Mouse (Mus musculus) layer of hippocampus, postnatal 10 days (tissue): ENCODE measurements at regions not wholly inside any gene's neighbourhood (a gene's known extent, or its start where the extent isn't known, plus 50 kb on each side); places are given as distances from the start of the nearest gene placed in this dataset.

Source experiments
- DNase-seq, 2 experiments: peaks; one replicate each; pipeline ENCODE4 v3.0.0; 2021; ENCODE audit warnings: low spot score in 2 of 2

DNA sequence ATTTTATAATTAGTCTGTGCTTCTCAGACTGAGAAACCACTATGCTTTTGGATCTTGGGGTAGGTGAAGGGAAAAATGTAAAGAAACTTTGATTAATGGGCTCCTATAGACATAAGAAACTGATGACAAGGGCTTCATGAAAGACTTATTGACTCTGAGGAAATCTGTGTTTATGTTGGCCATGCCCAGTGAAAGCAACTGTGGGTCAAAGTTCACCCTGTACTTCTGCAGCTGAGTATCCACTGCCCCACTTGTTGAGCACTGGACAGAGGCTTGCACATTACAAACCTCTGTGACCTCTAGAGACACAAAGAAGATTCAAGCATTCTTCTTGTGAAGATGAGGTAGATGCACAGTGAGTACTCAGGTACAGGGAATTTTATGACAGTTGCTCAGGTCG, 114.7 kb upstream of the Adra1d start:
- no peak for DNase-seq

DNA sequence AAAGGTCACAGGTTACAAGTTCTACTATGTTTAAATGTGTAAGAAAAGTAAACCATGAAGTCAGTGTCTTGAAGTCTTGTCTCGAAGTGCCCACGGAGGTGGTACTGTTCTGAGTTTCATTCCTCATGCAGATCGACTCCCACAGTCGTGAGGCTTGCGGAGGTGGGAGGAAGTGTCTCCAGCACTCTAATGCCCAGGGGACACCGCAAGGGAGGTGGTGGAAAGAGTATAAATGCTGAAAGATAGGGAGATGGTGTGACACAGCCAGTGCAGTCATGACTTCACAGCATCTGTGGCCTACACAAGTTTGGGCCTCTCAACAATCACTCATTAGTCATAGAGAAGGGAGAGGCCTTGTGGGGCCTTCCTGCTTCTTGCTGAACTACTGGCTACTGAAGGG, 112.8 kb upstream of the Adra1d start:
- no peak for DNase-seq

DNA sequence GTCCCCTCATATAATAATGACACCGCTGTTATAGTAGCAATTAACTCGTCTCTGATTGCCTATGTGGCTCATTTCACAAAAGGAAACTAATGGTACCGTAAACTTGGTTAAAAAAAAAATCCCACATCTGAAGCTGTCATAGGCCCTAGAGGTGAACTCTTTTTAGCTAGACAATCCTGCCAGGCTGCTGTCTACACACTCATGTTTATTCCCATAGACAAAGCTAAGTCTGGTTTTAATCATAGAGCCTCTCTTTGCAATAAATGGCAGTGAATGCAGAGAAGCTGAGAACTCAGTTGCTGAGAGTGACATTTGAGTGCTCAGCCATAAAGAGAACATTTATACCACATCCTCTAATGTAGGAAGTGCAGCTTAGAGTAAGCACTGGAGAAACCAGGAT, 111.3 kb upstream of the Adra1d start:
- no peak for DNase-seq

DNA sequence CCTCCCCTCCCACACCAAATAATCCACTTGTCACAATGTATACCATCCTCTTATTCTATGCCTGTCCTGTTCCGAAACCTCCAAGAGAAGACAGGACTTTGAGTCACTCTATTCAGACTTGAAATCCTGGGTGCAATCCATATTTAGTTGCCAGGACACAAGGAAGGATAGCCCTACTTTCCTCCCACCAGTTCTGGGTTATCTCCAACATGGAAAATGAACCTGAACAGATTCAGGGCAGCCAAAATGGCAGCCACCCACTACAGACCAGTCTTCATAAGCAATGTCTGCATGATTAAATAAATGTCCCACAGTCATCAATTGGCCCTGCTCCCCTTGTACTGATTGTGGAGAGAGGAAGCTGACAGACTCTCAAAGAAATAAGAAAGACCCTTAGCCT, 110.6 kb upstream of the Adra1d start:
- no peak for DNase-seq

DNA sequence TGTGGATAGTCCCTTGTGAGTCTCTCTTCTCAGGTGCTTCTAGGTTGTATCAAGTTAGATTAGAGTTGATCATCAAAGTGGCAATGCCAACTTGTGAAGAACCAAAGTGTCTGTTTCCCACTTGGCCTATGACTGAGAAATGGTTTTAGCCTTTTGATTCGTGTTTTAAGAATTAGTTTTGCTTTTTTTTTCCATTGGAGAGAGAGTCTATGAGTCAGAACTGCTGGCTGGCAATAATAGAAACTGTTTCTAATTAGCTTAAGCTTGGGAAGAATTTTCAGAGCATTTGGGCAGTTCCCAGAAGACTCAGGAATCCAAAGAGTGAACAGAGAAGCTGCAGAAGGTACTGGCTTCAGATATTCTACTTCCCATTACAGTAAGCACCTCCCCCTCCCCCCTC, 110.1 kb upstream of the Adra1d start:
- no peak for DNase-seq

DNA sequence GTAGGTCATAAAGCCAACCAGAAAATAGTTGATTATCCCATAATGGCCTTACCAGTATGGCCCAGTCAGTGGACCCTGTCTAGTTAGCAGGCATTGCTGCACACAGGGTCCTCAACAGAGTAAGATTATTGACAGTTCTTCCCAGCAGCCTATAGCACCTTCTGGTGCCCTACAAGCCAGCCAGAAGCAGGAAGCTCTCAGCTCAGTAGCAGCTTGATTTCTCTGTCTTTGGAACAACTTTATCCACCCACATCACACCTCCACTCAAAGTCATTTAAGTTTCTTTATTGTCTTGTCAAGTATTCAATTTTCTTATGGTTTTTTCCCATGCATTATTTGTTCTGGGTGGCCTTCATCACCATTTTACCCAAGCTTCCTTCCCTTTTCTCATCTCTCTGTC, 108.8 kb upstream of the Adra1d start:
- no peak for DNase-seq

DNA sequence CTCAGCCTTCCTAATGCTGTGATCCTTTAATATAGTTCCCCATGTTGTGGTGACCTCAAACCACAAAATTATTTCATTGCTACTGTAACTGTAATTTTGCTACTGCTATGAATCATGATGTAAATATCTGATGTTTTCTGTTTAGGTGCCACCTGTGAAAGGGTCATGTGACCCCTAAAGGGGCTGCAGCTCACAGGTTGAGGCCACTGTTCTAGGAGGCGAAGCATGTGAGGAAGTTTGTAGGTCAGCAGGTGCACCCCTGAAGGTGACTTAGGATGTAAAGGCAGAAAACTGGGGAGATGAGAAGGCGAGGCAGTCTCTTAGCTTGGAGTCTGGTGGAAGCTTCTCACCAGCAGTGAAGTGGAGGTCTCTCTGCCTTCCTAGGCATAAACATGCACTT, 105.8 kb upstream of the Adra1d start:
- DNase-seq, result no peak

DNA sequence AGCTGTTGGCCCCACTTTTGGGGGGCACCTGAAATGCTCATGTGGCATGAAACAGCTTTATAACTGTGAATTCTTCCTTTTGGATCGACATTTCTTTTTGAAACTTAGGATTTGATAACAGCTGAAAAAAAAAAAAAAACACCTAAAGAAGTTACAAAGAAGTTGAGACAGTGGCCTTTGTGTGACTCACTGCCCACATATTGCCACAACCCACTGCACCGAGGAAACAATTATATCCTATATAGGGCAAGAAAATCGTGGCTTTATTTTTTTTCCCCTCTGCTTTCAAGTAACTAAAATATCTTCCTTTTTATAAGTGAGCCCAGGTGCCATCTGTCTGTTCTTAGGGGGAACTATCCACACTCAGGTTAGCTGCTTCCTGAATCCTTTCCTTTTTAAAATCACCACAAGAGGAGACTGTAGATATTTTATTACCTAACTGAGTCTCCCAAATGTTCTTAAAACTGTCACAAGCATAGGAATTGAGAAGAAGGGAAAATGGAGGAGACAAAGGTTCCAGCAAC, 104.8 kb upstream of the Adra1d start:
- DNase-seq, result no peak

- no peak for DNase-seq
These were observed 102.5 kb upstream of the Adra1d start for GRCm38 (mm10) chr2:131664575-131664974.

- no peak for DNase-seq
These were observed 101.2 kb upstream of the Adra1d start for GRCm38 (mm10) chr2:131663199-131663809.

GRCm38 (mm10) chr2:131652197-131652596, 90.1 kb upstream of the Adra1d start:
- DNase-seq, result no peak

DNA sequence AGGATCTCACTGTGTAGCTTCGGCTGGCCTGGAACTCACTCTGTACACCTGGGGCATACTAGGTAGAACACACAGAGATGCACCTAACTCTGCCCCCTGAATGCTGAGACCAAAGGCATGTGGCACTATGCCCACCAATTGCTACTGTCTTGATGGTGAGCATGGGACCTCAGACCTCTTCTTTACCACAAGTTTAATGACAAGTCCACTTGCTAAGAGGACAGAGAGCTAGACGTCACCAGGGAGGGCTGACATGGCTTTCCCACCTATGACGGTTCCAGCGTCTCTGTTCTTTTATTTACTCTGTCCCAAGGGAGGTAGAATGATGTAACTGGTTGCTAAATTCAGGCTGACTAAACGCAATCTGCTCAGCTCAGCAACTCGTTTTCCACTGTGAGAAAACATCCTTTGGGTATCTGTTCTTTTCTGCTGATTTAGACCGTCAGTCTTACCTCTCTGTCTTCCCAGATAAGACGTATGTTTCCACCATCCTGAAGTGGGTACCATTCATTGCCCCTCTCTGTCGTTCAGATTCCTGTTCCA, 88.6 kb upstream of the Adra1d start:
- DNase-seq, result no peak

DNA sequence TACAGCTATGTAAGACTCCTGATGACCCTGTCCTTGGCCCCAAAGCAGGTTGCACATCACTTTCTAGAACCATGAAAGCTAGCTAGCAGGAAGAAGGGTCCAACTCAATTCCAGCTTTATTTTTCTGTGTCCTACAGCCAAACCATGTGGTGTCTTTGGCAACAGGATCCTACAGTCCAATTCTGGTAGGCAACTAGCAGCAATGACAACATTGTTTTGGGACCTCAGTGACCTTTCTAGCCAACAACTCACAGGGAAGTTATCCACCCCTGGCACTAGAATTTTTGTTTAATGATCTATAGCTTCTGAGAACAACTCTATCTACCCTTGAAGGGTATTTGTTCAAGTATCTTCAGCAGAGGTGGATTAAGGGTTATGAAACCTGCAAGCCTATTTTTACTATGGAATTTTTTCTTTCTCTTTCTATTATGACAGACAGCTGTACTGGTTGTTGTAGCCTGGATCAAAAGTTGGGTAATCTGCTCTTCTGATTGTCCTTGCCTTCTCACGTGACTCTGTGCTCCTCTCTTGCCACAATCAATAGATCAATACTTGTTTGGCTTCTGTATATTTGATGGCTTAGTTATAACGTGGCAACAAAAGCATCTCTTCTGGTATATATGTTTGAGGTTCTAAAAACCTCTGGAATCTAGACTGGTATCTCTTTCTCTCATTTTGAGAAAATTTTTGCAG, 82.2 kb upstream of the Adra1d start:
- no peak for DNase-seq

DNA sequence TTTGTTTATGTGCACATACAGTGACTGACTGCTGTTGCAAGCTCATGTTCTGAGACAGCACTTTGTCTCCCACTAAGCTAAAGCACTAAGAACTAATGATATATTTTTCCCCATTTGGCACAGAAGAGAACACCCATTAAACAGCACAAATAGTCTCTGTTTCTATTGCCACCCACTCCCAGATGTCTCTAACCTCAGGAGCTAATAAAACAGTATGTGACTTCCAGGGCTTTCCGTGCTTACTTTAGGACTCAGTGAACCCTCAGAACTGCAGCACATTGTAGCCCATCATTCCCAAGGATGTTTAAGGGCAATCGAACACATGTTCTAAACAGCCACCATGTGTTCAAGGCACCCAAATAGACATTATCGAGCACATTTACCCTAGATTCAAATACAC, 80.4 kb upstream of the Adra1d start:
- DNase-seq, result no peak

- DNase-seq, result no peak
These were observed 77.0 kb upstream of the Adra1d start for GRCm38 (mm10) chr2:131638996-131639605.

- DNase-seq, result no peak
These were observed 73.7 kb upstream of the Adra1d start for GRCm38 (mm10) chr2:131635791-131636190.

- DNase-seq, result no peak
These were observed 55.8 kb upstream of the Adra1d start for GRCm38 (mm10) chr2:131617916-131618315.

DNA sequence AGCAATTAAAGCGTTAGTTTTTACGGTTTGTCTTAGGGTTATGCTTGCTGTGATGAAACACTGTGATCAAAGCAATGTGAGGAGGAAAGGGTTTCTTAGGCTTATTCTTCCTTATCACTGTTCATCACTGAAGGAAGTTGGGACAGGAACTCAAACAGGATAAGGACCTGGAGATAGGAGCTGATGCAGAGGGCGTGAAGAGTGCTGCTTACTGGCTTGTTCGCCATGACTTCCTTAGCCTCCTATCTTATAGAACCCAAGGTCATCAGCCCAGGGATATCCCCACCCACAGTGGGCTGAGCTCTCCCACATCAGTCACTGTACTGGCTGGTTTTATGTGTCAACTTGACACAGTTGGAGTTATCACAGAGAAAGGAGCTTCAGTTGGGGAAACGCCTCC, 50.4 kb upstream of the Adra1d start:
- no peak for DNase-seq
